Mouse (Mus musculus) v-Abl transformed pro-B cells (cell line): Measurements from ENCODE around the gene Oaz3.

Source experiments
- in situ Hi-C, 2 experiments: fragments of 400-800 bp; cut with MboI; formaldehyde crosslinking; loops; one replicate each; pipeline ENCODE4 v1.15.1; 2025; ENCODE audit not compliant: unreplicated experiment in 2 of 2

Oaz3 gene

DNA sequence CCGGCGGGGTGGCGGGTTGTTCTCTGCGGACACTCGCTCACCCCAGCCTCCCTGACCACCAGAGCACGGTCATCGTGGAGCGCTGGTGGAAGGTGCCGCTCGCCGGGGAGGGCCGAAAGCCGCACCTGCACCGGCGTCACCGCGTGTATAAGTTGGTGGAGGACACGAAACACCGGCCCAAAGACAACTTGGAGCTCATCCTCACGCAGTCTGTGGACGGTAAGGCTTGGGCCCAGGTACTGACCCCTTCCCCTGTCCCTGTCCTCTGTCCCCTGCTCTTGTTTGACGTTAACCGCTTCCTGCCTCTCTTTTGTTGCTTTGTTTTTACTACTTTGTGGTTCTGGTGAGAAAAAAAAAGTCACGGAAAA lies at the start of gene Oaz3:
Oaz3 (minus strand) TSS at position 319 of the 368 bp plus-strand sequence.
- in situ Hi-C loops: no loop called here

DNA sequence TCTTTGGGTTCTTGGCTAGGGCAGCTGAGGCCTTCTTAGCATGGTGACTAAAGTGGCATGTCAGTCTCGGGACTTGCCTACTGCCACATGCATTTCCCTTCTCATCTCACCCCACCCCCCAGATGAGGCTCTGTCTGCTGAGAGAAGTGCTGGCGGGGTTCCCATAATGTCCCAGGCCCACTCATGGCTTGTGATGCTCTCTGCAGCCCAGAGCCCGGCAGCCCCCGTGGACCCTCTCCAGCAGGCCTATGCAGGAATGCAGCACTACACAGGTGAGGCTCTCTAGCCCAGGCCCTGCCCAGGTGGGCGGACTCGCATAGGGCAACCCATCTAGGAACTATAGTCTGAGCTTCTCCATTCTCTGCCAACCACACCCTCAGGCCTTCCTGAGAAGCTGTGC lies 43.9 kb upstream of the Oaz3 start:
- in situ Hi-C loops: no loop called here

DNA sequence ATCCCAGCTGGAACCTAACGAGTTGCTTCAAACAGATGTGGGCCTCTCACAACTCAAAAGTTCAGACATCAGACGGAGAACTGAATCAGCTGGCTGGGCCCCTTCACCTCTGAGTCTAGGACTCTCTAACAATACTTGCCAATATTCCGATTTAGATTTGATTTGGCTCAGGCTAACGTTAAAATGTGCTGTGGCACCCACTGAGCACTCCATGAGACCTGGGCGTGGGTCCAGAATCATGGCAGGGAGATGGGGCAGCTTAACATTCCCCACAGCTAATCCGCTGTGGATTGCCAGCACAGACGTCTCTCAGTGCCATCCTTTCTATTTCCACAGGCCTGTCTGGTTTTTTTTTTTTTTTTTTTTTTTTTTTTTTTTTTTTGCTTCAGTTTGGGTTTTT lies 42.2 kb upstream of the Oaz3 start:
- in situ Hi-C loops: no loop called here

DNA sequence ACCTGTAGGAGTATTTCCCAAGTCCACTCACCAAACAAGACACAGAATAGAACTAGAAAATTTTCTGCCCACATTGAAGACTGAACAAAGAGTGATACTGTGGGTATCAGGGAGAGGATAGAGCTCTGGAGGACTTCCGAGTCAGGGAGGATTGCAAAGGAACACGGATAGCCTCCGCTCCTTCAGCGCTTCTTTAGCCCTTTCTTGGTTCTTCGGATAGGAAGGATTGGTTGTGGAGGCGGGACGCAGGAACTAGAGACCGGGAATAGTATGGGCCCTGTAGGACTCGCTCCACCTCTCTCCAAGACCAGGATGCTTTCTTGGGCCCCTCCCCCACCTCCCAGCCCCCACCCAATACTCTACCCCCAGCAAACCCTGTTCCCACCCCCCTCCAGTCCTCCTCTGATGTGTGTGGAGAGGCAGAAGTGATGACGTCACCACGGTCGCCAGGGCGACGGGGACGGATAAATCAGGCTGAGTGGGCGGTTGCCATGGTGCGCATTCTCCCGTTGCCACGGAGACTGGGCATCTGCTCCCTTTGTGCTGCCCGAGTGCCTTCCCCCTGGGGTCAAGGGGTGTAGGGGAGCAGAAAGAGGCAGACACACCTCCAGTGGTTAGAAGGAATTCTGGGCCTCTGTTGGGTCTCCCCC lies 40.2 kb upstream of the Oaz3 start:
- in situ Hi-C loops: no loop called here

DNA sequence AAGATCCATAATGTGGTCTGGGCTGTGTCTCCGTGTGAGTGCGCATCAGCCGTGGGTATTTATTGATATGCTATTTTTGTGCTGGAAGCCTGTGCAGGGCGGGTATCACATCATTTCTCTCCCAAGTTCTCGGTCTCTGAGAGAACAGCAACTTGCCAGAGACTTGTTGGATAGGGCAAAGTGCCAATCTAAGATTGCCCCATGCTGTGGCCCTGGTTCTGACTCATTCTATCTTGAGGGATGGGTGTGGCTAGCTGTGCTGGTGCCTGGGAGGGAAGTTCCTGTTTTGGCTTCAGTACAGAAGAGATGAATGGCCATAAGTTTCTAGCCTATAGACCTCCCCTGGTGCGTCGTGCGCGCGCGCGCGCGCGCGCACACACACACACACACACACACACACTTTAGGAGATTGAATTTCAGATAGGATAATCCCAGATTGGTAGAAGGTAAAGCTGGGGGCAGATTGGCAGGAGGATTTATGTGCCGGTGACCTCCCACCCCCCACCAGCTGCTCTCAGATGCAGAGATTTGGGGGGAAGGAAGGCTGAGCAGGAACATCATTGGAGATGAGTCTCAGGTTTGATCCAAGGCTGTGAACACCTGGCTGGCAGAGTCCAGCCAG lies 39.2 kb upstream of the Oaz3 start:
- in situ Hi-C loops: no loop called here

- in situ Hi-C loops: no loop called here
Observed at GRCm38 (mm10) chr3:94481429-94481828, 37.7 kb upstream of the Oaz3 start.

DNA sequence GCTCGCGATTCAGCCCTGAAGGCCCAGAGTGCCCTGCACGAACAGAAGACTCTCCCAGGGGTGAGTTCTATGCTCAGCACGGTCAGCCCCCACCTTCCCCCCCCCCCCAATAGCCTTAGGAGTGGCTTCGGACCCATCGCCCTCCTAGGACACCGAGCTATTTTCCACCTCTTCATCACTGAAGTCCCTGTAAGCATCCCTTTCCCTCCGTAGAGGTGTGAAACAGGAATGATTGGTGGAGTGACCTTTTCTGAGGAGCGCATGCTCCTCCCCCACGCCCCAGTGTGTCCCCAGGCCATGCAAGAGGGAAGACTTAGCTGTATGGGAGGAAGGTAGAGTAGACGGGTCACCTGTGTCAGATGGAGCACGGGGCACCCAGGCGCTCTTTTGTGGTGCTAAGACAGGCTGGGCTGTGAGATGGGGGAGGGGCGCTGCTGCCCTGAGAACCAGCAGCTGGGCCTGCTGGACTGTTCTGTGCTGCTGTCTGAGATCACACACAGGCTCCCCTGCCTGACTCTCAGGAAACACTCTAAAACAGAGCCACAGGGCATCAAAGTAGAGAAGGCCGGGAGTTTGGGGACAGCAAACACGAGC lies 36.7 kb upstream of the Oaz3 start, which contains the start of gene Riiad1:
Riiad1 (minus strand) TSS at position 51 of the 594 bp plus-strand sequence.
- in situ Hi-C loops: no loop called here

DNA sequence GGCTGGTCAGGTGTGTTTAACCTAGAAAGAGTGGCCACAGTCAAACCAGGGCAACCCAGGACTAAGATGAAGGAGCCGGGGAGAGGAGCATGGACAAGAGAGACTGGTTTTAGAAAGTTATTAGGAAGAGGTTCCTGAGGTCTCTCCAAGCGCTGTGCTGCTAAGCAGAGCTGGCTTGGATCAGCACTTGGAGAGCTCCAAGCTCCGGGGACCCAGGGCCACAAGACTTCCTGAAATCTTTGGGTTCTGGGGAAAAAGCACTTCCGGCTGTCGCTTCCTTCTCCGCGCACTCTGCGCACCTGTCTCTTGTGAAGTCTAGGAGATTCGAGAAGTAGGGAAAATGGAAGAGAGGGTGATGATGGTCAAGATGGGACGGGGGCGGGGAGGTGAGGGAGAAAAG lies 35.8 kb upstream of the Oaz3 start:
- in situ Hi-C loops: no loop called here

- in situ Hi-C loops: no loop called here
Observed at GRCm38 (mm10) chr3:94478591-94479169, 35.0 kb upstream of the Oaz3 start.

GRCm38 (mm10) chr3:94477981-94478422 lies 34.3 kb upstream of the Oaz3 start, which contains the start of gene Celf3:
Gene Celf3 (plus strand): TSS chr3:94478295.
- in situ Hi-C loops: no loop called here

DNA sequence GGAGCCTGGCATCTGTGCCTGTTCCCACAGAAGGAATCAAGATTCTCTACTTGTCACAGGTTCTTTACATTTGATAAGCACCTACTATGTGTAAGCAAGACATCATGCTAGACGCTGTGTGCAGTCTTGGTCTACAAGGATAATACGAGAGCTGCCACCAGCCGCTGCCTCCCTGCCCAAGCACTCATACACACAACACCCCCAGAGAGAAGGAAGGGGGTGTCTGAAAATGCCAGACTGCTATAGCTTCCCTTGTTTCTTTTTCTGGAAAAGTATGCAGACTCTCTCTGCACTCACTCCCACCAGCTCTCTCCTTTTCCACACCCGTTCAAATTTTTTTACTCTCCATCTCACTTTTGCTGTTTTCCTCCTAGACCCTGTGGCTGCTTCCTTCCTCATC lies 33.7 kb upstream of the Oaz3 start:
- in situ Hi-C loops: no loop called here

DNA sequence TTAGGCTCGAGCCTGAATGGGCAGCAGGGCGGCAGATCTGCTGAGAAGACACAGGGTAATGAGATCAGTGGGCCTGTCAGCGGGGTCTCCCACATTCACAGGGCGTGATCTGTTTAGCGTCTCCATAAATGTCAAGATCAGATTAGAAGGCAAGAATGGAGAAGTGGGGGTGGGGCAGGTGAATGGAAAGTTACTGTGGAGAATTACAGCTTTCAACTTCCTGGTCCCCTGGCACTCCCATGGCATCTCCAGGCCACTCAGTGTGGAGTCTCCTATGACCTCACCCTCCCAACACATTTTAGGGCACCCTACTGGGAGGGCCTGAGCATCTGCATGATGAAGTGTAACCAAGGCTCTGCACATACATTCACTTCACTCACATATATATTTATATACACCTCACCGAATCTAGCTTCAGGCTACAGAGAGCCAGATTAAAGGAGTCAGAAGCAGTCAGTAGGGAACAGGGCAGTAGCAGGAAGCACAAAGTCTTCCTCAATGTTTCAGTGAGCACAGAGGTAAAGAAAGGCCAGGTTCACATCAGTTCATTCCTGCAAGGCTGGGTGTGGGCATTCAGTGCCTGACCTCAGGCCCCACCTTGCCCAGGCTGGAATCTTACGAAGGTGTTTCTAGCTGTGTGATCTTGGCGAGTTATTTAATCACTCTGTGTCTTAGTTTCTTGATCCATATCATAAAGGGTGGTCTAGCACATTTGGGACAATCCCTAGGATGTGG lies 32.8 kb upstream of the Oaz3 start:
- in situ Hi-C loops: no loop called here

DNA sequence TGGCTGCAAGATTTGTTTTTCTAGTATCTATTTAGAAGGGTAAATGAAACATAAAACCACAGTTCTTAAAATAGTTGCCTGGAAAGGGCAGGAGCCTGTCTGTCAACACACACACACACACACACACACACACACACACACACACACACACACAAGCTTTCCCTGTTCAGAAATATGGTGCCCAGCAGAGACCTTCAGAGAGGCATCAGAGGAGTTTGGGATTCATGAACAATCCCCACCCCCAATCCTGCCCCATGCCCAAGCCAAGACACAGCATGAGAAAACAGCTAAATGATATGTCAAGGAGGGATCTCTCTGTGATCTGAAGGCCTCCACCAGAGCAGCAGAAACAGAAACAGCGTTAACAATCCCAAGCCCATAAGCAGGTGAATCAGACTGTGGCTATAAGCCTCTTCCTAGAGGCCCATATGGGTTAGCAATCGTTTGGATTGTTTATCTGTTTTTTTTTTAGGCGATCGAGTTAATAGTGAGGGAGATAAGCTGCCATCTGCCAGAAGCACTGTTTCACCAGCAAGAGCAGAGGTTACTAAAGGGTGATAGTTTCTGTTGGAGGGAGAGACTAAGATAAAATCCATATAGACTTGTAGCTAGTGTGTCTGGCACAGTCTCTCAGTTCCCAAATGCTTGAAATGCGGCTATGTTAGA lies 30.0 kb upstream of the Oaz3 start:
- in situ Hi-C loops: no loop called here

GRCm38 (mm10) chr3:94473115-94473505 lies 29.4 kb upstream of the Oaz3 start:
- in situ Hi-C loops: no loop called here

- in situ Hi-C loops: no loop called here
Observed at GRCm38 (mm10) chr3:94472447-94473114, 28.9 kb upstream of the Oaz3 start.

GRCm38 (mm10) chr3:94468931-94469330 lies 25.2 kb upstream of the Oaz3 start:
- in situ Hi-C loops: no loop called here

DNA sequence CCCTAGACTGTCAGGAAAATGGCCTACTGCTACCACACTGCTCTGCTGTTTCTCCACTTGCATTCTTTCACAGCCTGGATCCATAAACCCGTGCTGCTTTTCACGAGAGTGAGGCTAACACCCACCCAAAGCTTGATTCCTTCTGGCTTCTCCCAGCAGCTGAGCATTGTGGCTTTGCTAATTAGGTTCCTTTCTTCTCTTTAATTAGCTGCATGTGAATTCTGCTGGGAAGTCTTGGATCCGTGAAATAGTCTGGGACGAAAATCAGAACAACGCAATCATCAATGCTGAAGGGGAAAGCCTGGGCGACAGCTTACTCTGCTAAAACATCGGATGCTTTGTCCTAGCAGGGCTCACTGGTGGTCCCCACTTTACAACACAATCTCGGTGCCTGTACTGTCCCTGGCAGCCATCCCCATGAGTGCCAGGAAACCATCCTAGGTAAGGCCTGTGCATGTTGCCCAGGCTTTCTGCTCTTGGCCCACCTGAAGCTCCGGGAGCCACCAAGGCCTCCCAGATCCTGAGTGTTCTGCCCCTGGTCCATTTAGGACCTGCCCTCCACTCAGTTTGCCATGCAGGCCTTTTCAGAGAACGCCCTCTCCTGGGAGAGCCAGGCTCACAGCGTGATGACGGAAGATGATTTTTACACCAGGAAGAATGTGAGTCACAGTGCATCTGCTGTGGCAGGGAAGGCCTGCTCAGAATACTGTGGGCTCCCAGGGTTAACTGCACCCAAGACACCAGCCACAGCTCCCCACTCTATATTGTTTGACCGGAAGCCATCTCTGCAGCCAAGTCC lies 22.1 kb upstream of the Oaz3 start:
- in situ Hi-C loops: no loop called here

- in situ Hi-C loops: no loop called here
Observed at GRCm38 (mm10) chr3:94463926-94464578, 20.3 kb upstream of the Oaz3 start.

DNA sequence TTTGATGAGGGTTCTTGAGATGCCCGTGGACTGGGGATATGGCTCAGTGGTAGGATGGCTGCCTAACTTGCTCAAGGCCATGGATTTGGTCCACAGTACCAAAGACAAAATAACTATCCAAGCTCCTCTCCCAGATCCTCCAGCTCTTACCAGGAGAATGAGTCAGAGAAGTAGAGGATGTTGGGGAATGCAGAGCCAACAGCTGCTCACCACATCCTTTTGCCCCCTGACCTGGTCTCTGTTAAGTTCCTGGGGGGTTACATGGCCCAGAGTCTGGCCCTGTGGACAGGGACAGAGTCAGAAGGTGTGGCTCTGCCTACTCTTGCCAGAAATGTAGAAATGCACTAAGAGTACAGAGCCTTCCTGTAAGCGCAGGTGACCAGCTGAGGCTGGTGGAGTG lies 16.1 kb upstream of the Oaz3 start:
- in situ Hi-C loops: loop anchor here (5.0 to 10.0 kb wide), 4 partner anchors 142 to 445 kb away; no protein-coding TSS in a partner anchor
